Mouse (Mus musculus): ENCODE measurements around the gene Foxn3. TPM values are rescaled to one million over a fixed set of nuclear protein-coding genes. Genes with fewer than 3 reads are reported as not detected.

The Foxn3 gene
- total RNA-seq (2022) = 10 to 100 TPM; 57.4 to 62.5 (median 60.3) TPM

DNA sequence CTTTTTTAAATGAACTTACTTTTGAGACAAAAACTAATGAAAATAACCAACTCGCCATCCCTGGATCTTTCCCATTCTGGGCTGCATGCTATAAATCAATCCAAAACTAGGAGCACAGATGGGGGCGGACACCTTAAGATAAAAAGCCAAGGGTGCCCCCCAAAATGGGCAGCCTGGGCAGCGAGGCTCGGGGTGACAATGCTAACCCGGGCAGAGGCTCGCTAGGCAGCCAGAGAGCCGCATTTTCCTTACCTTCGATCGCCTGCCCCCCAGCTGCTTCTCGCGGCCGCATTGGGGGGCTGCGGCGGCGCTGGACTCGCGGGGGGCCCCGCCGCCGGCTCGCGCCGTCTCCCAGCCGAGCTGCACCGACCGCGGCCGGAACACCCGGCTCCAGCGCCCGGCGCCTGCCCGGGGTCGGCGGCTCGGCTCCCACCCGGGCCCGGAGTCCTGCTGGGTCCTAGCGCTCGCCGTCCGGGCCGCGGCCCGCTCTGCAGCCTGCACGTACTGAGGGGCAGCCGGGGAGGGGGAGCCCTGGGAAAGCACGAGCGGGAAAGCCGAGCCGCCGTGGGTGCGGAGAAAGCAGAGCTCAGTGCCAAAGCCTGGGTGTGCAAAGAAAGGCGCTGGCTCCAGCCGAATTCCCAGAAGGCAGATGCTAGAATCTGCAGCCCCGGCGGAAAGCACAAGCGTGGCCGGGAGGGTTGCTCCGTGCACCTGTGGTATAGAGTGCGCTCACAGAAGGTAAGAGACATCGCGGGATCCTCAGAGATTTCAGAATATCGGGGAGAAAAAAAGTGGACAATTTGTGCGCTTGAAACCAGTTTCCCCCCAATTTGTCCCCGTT is at the start of gene Foxn3:
Gene Foxn3, minus strand, starts transcription at position 364 of the 841 bp plus-strand sequence.
- DNase-seq (ENCODE audit: low spot score in 2 of 2) = peak; percentile 47 to 54

DNA sequence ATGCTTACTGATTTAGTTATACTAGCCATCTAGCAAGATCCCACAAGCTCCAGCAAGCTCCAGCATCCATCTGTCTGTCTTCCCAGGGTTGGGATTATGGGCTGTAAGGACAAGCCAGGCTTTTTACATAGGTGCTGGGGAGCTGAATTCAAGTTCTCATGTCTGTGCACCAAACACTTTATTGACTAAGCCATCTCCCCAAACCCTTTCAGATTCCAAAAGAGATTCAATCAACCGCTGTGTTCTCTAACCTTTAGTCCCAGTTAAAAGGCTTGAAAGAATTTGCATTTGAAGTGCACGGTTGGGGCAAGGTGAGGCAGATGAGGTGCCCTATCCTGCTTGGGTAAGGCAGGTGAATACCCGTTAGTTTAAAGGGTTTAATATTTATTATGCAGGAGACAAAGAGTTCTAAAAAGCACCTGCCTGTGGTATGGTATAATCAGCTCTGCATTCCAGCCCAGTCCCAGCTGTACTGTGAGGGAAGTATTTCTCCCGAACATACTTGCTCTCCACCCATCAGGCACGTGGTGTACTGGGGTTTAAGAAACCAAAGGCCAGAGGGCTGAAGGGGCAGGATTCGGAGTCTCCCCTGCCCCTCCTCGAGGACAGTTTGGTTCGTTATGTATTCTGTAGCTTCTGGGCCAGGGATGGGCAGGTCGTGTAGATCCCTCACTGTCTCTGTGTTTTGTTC is 48.9 kb upstream of the Foxn3 start:
- no peak for DNase-seq (ENCODE audit: low spot score in 2 of 2)

GRCm38 (mm10) chr12:99610868-99611267 is 47.5 kb upstream of the Foxn3 start:
- DNase-seq (ENCODE audit: low spot score in 2 of 2) = no peak

DNA sequence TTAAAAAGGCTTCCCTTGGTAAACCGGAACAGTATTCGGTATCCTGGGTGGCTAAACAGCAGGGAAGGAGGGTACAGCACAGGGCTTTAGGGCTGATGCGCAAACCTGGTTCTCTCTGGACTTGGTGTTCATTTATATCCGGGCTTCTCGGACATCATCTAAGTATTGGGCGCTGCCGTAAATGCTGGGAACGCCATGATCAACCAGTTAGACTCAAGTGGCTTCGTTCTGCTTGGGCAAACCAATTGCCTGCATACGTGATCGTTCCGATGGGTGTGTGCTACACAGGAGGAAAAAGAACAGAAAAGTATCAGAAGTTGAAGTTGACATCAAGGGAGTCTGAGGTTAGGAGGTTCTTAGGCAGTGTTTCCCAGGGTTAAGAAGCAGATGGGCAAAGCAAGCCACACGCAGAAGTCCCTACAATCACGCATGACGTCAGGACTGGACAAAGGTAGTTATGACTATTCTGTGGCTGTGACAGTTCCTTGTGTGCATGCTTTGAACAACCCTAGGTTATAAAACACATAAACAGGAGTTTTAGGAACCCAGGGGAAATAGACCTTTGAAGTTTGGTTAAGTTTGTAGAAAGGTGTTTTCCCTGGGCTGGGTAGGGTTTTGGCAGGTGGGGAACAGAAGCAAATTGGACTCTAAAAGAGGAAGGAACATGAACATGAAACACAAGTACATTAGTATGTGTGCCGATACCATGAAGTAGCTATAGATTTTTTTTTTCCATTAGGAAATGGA is 46.9 kb upstream of the Foxn3 start:
- DNase-seq (ENCODE audit: low spot score in 2 of 2) = no peak

- DNase-seq (ENCODE audit: low spot score in 2 of 2) = no peak
Observed at GRCm38 (mm10) chr12:99609643-99610042, 46.3 kb upstream of the Foxn3 start.

DNA sequence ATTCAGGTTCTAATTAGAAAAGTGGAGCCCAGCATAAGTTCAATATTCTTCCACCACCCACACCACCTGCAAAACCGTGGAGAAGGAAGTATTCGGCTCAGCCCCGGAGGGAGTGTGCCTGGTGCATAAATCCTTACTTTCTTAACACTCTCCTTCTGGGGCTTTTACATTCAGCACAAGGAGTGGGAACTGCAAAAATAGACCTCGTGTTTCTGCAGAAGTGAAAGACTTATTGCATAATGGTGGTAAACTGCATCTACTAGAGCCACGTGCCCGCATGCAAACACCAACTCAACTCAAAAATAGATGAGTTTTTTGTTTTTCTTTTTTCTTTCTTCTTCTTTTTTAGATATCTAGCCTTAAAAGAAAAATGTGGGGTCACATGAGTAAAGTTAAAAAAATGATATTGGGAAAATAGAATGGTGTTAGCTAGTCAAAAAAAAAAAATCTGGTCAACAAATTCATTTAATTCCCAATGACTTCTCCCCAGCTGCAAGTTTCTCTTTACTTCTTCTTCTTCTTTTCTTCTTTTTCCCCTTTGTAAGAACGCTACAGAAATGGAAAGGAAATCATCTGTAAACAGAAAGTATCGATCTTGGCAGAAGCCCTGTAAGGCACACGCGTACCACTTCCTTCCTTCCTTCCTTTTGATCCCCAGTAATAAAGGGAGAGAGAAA is 45.0 kb upstream of the Foxn3 start:
- no peak for DNase-seq (ENCODE audit: low spot score in 2 of 2)

- no peak for DNase-seq (ENCODE audit: low spot score in 2 of 2)
Observed at GRCm38 (mm10) chr12:99603381-99603780, 40.0 kb upstream of the Foxn3 start.

GRCm38 (mm10) chr12:99601841-99602240 is 38.5 kb upstream of the Foxn3 start:
- no peak for DNase-seq (ENCODE audit: low spot score in 2 of 2)

DNA sequence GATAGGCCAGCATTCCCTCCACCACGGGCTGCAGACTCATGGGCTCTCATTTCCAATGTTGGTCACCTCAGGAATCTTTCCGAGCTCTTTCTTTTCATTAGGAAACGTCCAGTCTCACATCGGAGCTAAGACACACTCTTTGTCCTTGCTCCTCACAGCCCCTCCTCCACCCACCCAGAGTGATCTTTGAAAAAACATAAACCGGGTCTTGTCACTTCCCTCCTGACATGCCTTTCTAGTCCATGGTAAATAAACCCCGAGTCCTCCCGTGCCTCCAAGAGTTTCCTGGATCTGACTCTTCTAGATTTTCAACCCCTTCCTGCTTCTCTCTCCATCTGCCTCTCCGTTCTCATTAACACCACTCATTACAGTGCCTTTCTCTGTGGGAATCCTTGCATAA is 38.0 kb upstream of the Foxn3 start:
- no peak for DNase-seq (ENCODE audit: low spot score in 2 of 2)

- DNase-seq (ENCODE audit: low spot score in 2 of 2) = no peak
Observed at GRCm38 (mm10) chr12:99599606-99600005, 36.2 kb upstream of the Foxn3 start.

DNA sequence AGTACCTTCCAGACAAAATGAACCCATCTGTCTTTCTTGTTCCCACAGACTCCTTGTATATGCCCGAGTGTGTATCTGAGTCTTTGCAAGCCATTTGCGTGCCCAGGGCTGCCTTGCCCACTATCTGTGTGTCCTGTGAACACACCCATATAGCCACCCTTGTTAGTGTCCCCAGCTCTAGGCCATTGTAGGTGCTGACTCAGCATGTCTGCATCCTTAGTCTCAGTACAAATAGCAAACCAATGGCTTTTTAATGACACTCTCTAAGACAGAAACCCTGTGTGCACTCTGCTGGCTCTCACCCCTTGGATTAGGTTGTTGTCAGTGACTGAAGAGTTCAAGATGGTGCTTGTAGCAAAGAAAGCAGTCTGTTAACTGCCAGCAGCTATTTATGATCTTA is 33.0 kb upstream of the Foxn3 start:
- DNase-seq (ENCODE audit: low spot score in 2 of 2) = no peak

DNA sequence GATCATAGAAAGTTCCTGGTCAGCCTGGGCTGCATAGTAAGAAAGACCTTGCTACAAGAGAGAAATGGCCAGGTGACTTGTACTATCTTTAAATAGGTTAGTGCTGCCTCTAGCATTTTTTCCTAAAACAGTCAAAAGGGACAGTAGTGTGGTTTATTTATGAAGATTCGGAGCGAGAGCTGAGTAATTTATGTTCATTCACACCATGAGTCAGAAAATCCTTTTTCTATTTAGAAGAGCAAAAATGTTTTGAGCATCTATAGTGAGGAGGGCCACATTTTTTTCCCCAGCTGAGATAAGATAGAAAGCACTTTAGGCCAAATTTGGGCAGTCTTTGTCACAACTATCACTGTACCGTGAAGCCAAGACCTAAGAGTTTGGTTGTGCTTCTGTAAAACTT is 24.0 kb upstream of the Foxn3 start:
- no peak for DNase-seq (ENCODE audit: low spot score in 2 of 2)

GRCm38 (mm10) chr12:99579989-99580388 is 16.6 kb upstream of the Foxn3 start:
- DNase-seq (ENCODE audit: low spot score in 2 of 2) = no peak

DNA sequence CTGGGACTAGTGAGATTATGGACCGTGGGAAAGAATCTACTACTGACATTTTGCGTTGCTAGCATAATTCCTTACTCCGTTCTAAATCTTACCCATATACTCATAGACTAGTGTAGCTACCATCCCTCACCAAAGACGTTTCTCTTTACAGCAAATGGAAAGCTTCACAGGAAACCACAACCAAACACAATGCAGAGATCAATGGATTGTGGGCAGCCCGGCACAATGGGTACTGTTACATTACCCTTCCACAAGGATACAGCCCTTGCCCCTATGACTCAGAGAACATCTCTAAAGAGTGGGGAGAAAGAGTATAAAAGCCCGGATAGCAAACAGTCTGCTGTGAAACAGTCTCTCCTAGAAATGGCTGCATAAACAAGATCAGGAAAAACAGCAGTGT is 13.3 kb upstream of the Foxn3 start:
- DNase-seq (ENCODE audit: low spot score in 2 of 2) = no peak

- no peak for DNase-seq (ENCODE audit: low spot score in 2 of 2)
Observed at GRCm38 (mm10) chr12:99574299-99574698, 10.9 kb upstream of the Foxn3 start.

GRCm38 (mm10) chr12:99573036-99573435 is 9.7 kb upstream of the Foxn3 start:
- no peak for DNase-seq (ENCODE audit: low spot score in 2 of 2)

- DNase-seq (ENCODE audit: low spot score in 2 of 2) = no peak
Observed at GRCm38 (mm10) chr12:99571999-99572398, 8.6 kb upstream of the Foxn3 start.

DNA sequence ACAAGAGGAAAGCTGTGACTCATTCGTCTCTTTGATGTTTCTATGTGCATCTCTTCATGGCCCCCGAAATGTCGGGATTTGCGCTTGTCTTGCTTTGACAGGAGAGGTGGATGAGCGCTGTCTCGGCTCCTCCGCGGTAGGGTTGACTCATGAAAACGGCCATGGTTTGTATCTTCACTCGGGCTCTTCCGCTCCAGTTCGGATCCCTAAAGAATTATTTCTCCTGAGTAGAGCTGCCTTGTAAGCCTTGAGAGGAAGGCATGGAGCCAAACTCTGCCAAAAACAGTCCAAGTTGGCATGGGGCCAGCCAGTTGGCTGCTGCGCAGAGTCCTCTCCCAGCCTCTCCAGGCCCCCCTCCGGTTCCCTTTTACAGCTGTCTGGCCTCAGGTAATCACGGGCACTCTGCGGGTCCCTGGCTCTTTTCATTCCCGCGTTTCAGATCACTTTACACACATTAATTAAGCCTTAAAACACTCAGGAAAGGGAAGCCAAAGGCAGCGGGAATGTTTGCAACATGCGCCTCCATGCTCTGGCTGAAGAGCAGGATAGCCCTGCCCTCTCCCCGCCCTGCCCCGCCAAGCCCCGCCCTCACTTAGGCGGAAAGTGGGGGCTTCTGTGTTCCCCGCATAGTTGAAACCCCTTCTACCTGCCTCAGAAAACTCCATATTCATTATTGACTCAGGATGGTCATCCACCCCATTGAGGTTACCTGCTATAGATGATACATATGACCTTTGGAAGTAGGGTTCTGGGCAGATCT is 7.0 kb upstream of the Foxn3 start:
- DNase-seq (ENCODE audit: low spot score in 2 of 2) = peak; percentile 49 to 52

DNA sequence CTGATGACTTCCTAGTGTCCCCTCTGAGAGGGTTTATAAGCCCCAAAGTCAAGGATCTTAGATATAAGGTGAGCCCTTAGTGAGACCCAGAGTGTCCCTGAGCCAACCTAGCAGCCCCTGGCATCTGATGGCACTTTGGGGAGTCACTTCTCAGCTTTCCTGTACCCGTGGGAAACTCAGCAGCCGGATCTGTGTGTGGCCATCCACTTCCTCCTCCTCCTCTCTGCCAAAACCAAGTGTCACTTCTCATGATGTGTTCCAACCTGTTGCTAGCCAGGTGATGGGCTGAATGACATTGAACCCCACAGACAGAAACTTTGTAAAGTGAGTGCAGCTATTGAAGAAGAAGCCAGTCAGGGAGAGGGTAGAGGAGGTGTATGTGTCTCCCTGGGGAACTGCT is 2.2 kb upstream of the Foxn3 start:
- no peak for DNase-seq (ENCODE audit: low spot score in 2 of 2)

DNA sequence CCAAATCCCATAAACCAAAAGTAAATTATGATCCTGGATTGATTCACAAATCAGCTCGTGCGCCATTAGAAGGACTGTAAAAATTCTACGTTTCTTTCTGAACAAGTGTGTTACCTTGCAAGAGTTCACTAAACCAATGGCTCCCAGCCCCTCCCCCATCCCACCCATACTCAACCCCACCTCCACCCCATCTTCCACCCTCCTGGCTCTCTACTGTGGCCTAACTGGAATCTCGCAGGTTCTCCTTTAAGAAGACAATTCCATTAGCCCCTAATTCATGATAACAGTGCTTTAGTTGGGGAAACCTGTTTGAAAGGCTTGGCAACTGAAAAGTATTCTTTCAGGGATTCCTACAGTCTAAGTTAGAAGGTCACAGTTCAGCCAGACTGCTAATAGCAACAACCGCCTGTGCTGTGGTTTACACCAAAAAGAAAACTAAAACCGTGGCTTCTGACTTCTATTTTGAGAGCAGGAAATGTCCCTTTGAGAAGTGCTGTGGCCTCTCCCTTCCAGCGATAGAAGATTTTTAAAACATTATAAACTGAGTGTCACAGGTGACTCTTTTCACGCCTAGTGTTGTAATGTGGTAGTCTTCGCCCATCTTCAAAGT is 1.0 kb upstream of the Foxn3 start:
- no peak for DNase-seq (ENCODE audit: low spot score in 2 of 2)

DNA sequence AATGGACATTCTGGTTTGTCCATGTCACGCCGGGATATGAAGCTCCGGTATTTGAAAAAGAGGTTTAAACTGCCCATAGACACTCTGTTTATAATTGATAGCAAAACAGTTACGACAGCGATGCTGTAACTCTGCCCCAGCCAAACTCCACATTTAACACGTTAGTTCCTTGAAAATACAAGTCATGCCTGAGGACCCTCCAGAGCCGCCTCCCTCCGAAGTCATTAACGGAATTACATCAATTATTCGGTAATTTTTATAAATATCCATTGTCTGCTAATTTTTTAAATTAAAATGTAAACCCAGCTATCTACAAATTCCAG is 554 bp downstream of the Foxn3 start:
- no peak for DNase-seq (ENCODE audit: low spot score in 2 of 2)
